In genomic region chr16:8725807-8726206, GRCm38 (mm10) we compare ENCODE assay signal across 20 mouse cellular contexts. TPM values are rescaled to one million over a fixed set of nuclear protein-coding genes. Genes with fewer than 3 reads are reported as not detected.
"Had no signal": no experiment of that assay in that cellular context is flagged by ENCODE, and none has a peak within 500 bp of the region (broad histone marks: within the 10 kb centered on the region; RNA-seq: fewer than 3 reads in every experiment).

No protein-coding gene starts in this region.

- H3K36me3 ChIP-seq: limb, embryonic 13.5 days; neural tube, embryonic 13.5 days had no signal

- H3K27ac ChIP-seq: layer of hippocampus, adult 2 months; limb, embryonic 13.5 days; liver, embryonic 14.5 days; neural tube, embryonic 13.5 days had no signal

- DNase-seq: kidney, adult 18-20 months; kidney, postnatal 10 days; kidney, postnatal 4 days; lung, embryonic 14.5 days; lung, postnatal 10 days; lung, postnatal 4 days; right cerebral cortex, postnatal 14 days had no signal

- H3K4me2 ChIP-seq: limb, embryonic 13.5 days; lung, embryonic 14.5 days; midbrain, embryonic 11.5 days; neural tube, embryonic 13.5 days had no signal

- H3K9ac ChIP-seq: limb, embryonic 13.5 days; lung, embryonic 14.5 days; neural tube, embryonic 13.5 days had no signal

- ATAC-seq: midbrain, embryonic 16.5 days had no signal

- H3K4me3 ChIP-seq: layer of hippocampus, adult 2 months; limb, embryonic 13.5 days; megakaryocyte, embryonic 14.5 days; neural tube, embryonic 13.5 days had no signal

- H3K27me3 ChIP-seq: limb, embryonic 13.5 days; megakaryocyte, embryonic 14.5 days; neural tube, embryonic 13.5 days had no signal

- H3K9me3 ChIP-seq: limb, embryonic 13.5 days; megakaryocyte, embryonic 14.5 days; neural tube, embryonic 13.5 days had no signal

RNA-seq across cellular contexts. Expression of gene Gm5767, which starts 45.2 kb away (rescaled TPM):
- total RNA-seq: layer of hippocampus, adult 2 months; layer of hippocampus, postnatal 10 days; left cerebral cortex, postnatal 36 days had no signal
- polyA plus RNA-seq: kidney, embryonic 14.5 days; limb, embryonic 13.5 days; lung, embryonic 14.5 days; midbrain, embryonic 11.5 days; midbrain, embryonic 16.5 days; neural tube, embryonic 13.5 days; spleen, adult 2 months; stomach, embryonic 16.5 days; thymus, postnatal 0 days had no signal
